Mouse (Mus musculus): ENCODE results near the gene Hoxb13.
A peak's percentile ranks its signal among the peaks of the same experiment; 100 is the strongest.

Gene Hoxb13

GRCm38 (mm10) chr11:96189810-96190522 lies 4.2 kb upstream of the Hoxb13 start:
- DNase-seq (ENCODE audit: low spot score): peak; percentile 32

- no peak for DNase-seq (ENCODE audit: low spot score)
Measured at GRCm38 (mm10) chr11:96191132-96191531, 3.0 kb upstream of the Hoxb13 start.

- DNase-seq (ENCODE audit: low spot score): no peak
Measured at GRCm38 (mm10) chr11:96194401-96194710, 240 bp downstream of the Hoxb13 start.

GRCm38 (mm10) chr11:96194961-96195640 lies 985 bp downstream of the Hoxb13 start:
- DNase-seq (ENCODE audit: low spot score): no peak

- no peak for DNase-seq (ENCODE audit: low spot score)
Measured at GRCm38 (mm10) chr11:96195769-96196280, 1.7 kb downstream of the Hoxb13 start.

- DNase-seq (ENCODE audit: low spot score): no peak
Measured at GRCm38 (mm10) chr11:96198642-96199041, 4.5 kb downstream of the Hoxb13 start.

GRCm38 (mm10) chr11:96199181-96200086 lies 5.3 kb downstream of the Hoxb13 start:
- DNase-seq (ENCODE audit: low spot score): no peak

GRCm38 (mm10) chr11:96200183-96200655 lies 6.1 kb downstream of the Hoxb13 start:
- no peak for DNase-seq (ENCODE audit: low spot score)

- DNase-seq (ENCODE audit: low spot score): no peak
Measured at GRCm38 (mm10) chr11:96201741-96202140, 7.6 kb downstream of the Hoxb13 start.

- DNase-seq (ENCODE audit: low spot score): no peak
Measured at GRCm38 (mm10) chr11:96202401-96203081, 8.4 kb downstream of the Hoxb13 start.

- DNase-seq (ENCODE audit: low spot score): no peak
Measured at GRCm38 (mm10) chr11:96203182-96203788, 9.2 kb downstream of the Hoxb13 start.

- no peak for DNase-seq (ENCODE audit: low spot score)
Measured at GRCm38 (mm10) chr11:96203789-96204186, 9.7 kb downstream of the Hoxb13 start.

- no peak for DNase-seq (ENCODE audit: low spot score)
Measured at GRCm38 (mm10) chr11:96204351-96204750, 10.2 kb downstream of the Hoxb13 start.

GRCm38 (mm10) chr11:96205426-96206131 lies 11.5 kb downstream of the Hoxb13 start:
- DNase-seq (ENCODE audit: low spot score): no peak

- no peak for DNase-seq (ENCODE audit: low spot score)
Measured at GRCm38 (mm10) chr11:96223813-96224212, 29.7 kb downstream of the Hoxb13 start.

GRCm38 (mm10) chr11:96227676-96228075 lies 33.6 kb downstream of the Hoxb13 start:
- no peak for DNase-seq (ENCODE audit: low spot score)

- DNase-seq (ENCODE audit: low spot score): peak; percentile 40
Measured at GRCm38 (mm10) chr11:96234906-96235305, 40.8 kb downstream of the Hoxb13 start.

GRCm38 (mm10) chr11:96240211-96240610 lies 46.1 kb downstream of the Hoxb13 start:
- no peak for DNase-seq (ENCODE audit: low spot score)

All from testis, postnatal 14 days (tissue).